15 mouse cellular contexts compared by ENCODE assay signal in genomic region chr10:14314607-14315006, GRCm38 (mm10).
DNase-seq lines count a peak whose midpoint lies in the region; ATAC-seq and TF ChIP-seq lines count a peak whose summit lies in the region.
"Had no signal": no experiment of that assay in that cellular context is flagged by ENCODE, and none has a peak within 500 bp of the region (broad histone marks: within the 10 kb centered on the region; RNA-seq: fewer than 3 reads in every experiment).

No protein-coding gene starts in this region.

- H3K9ac ChIP-seq in kidney, embryonic 16.5 days (replicated peaks; ENCODE audit: low read length): no peak overlapping the region
- H3K9ac ChIP-seq: limb, embryonic 12.5 days; lung, embryonic 15.5 days; midbrain, embryonic 13.5 days; neural tube, embryonic 15.5 days had no signal

- WGBS in spleen, adult 2 months: 18% methylated on average over 4 of the region's 4 CpGs
- 45% methylated on average over 4 of the region's 4 CpGs for WGBS in kidney, embryonic 16.5 days

- peak overlapping the region; percentile 24; the same call in 1 of the 2 replicates for H3K4me3 ChIP-seq in spleen, adult 2 months (ENCODE audit: extremely low read depth, insufficient read depth, insufficient read length)
- no peak overlapping the region for H3K4me3 ChIP-seq in kidney, embryonic 16.5 days (ENCODE audit: low read length)
- H3K4me3 ChIP-seq: limb, embryonic 12.5 days; lung, embryonic 15.5 days; midbrain, embryonic 13.5 days; neural tube, embryonic 15.5 days had no signal

- H3K27me3 ChIP-seq in spleen, adult 2 months (ENCODE audit: control insufficient read depth, insufficient read depth, low read length): no peaks in the 10 kb centered on the region
- H3K27me3 ChIP-seq in kidney, embryonic 16.5 days (ENCODE audit: insufficient read depth, low read length): no peaks in the 10 kb centered on the region
- H3K27me3 ChIP-seq: limb, embryonic 12.5 days; lung, embryonic 15.5 days; midbrain, embryonic 13.5 days; neural tube, embryonic 15.5 days had no signal

- H3K36me3 ChIP-seq in spleen, adult 2 months (ENCODE audit: control insufficient read depth, insufficient read depth, low read length): no peaks in the 10 kb centered on the region
- H3K36me3 ChIP-seq in kidney, embryonic 16.5 days (ENCODE audit: insufficient read depth, low read length): no peaks in the 10 kb centered on the region
- H3K36me3 ChIP-seq: G1E; limb, embryonic 12.5 days; lung, embryonic 15.5 days; midbrain, embryonic 13.5 days; neural tube, embryonic 15.5 days had no signal

- no peaks in the 10 kb centered on the region; the same call in 1 of the 2 replicates for H3K4me1 ChIP-seq in spleen, adult 2 months (ENCODE audit: control insufficient read depth, insufficient read depth, insufficient read length)
- H3K4me1 ChIP-seq in kidney, embryonic 16.5 days (ENCODE audit: insufficient read depth, low read length): no peaks in the 10 kb centered on the region
- H3K4me1 ChIP-seq: limb, embryonic 12.5 days; lung, embryonic 15.5 days; midbrain, embryonic 13.5 days; neural tube, embryonic 15.5 days had no signal

- TF ChIP-seq POLR2A in spleen, adult 2 months (IDR thresholded peaks at IDR 0.05; ENCODE audit: low read depth, low read length): no peak

- no peak overlapping the region for H3K27ac ChIP-seq in spleen, adult 2 months (ENCODE audit: insufficient read depth, low read length)
- no peak overlapping the region for H3K27ac ChIP-seq in kidney, embryonic 16.5 days (ENCODE audit: low read length)
- H3K27ac ChIP-seq: limb, embryonic 12.5 days; lung, embryonic 15.5 days; midbrain, embryonic 13.5 days; neural tube, embryonic 15.5 days had no signal

- DNase-seq in spleen, adult 2 months (ENCODE audit: low read depth in 1 of 2, low spot score in 2 of 2): peak; percentile 5 to 49
- no peak for DNase-seq in spleen, adult 12 weeks (ENCODE audit: low spot score)
- DNase-seq in frontal cortex, postnatal 36 days (ENCODE audit: low spot score in 2 of 2): peak; percentile 64 to 71
- DNase-seq in thymus, postnatal 36 days: peak; percentile 49 to 75
- DNase-seq in cerebellum, postnatal 10 days: no peak
- DNase-seq in ovary, postnatal 14 days (ENCODE audit: low spot score): no peak
- DNase-seq: heart, postnatal 14 days had no signal

- no peaks in the 10 kb centered on the region for H3K9me3 ChIP-seq in kidney, embryonic 16.5 days (ENCODE audit: low read length)
- H3K9me3 ChIP-seq: G1E; limb, embryonic 12.5 days; lung, embryonic 15.5 days; midbrain, embryonic 13.5 days; neural tube, embryonic 15.5 days had no signal

- no peak overlapping the region for H3K4me2 ChIP-seq in kidney, embryonic 16.5 days (replicated peaks; ENCODE audit: low read depth, low read length)
- H3K4me2 ChIP-seq: limb, embryonic 12.5 days; lung, embryonic 15.5 days; midbrain, embryonic 13.5 days; neural tube, embryonic 15.5 days had no signal

- no peak for TF ChIP-seq CTCF in spleen, adult 2 months (IDR thresholded peaks at IDR 0.05; ENCODE audit: extremely low read depth, insufficient read depth, insufficient read length, insufficient replicate concordance)

- peak; percentile 48; the same call in 1 of the 2 replicates for ATAC-seq in neutrophil, adult 5-6 weeks (ENCODE audit: extremely low read depth, insufficient number of reproducible peaks, low FRiP score, poor library complexity, severe bottlenecking)
- ATAC-seq in kidney, embryonic 16.5 days (ENCODE audit: low FRiP score, low TSS enrichment): no peak
- ATAC-seq: intestine, postnatal 0 days; midbrain, embryonic 13.5 days had no signal

Comparison
In these comparisons a context has a peak if more than half of its experiments do, and no peak if none do; other contexts are left out.
1. DNase-seq: peak in spleen, adult 2 months (2 of 2), frontal cortex, postnatal 36 days (2 of 2) and thymus, postnatal 36 days (2 of 2); none in spleen, adult 12 weeks (single experiment), cerebellum, postnatal 10 days (0 of 2) and ovary, postnatal 14 days (single experiment).